Mouse (Mus musculus) C2C12 (cell line): ENCODE results near the gene Grid1.

Experiments
- CEBPB ChIP-seq: IDR thresholded peaks from one replicate; pipeline ENCODE4 v1.6.1; 2011; ENCODE audit warnings: low read depth, mild to moderate bottlenecking, control low read depth, moderate library complexity
- CTCF ChIP-seq: IDR thresholded peaks from one replicate; pipeline ENCODE4 v1.5.1; 2011; ENCODE audit not compliant: control insufficient read depth, insufficient read depth, insufficient read length
- FOSL1 ChIP-seq: IDR thresholded peaks from one replicate; pipeline ENCODE4 v1.8.0; 2011; ENCODE audit warnings: mild to moderate bottlenecking, low read length; ENCODE audit not compliant: poor library complexity, insufficient read depth, severe bottlenecking
- MAX ChIP-seq: IDR thresholded peaks from one replicate; pipeline ENCODE4 v1.6.1; 2011; ENCODE audit warnings: mild to moderate bottlenecking, control low read depth
- MYOD1 ChIP-seq: IDR thresholded peaks from one replicate; pipeline ENCODE4 v1.6.1; 2011; ENCODE audit warnings: low read depth; ENCODE audit not compliant: control insufficient read depth, insufficient read length
- MYOG ChIP-seq: IDR thresholded peaks from one replicate; pipeline ENCODE4 v1.6.1; 2011; ENCODE audit not compliant: control insufficient read depth, insufficient read length; ENCODE audit errors: extremely low read depth
- USF1 ChIP-seq: IDR thresholded peaks from one replicate; pipeline ENCODE4 v1.6.1; 2011; ENCODE audit warnings: low read depth, mild to moderate bottlenecking, control low read depth, moderate library complexity

- TF ChIP-seq CTCF (no peak), MYOD1 (no peak), USF1 (no peak), MAX (no peak), CEBPB (no peak), MYOG (no peak), FOSL1 (no peak)
Measured at GRCm38 (mm10) chr14:35227581-35227980, 407.7 kb downstream of the Grid1 start.
